Mouse (Mus musculus) lung, embryonic 15.5 days (tissue): ENCODE data around the gene Mlycd. TPM values are rescaled to one million over a fixed set of nuclear protein-coding genes. Genes with fewer than 3 reads are reported as not detected.
"Not testable (repeated sequence)": the region's sequence is repeated elsewhere in the genome, so short reads cannot be mapped to it uniquely, and the experiment has no call there.

Experiments
- ATAC-seq: fragments of 200-750 bp; cut with Nextera tagmentation; 2 replicates; pipeline ENCODE4 v1.8.0; 2017; ENCODE audit warnings: moderate number of reproducible peaks, borderline replicate concordance; ENCODE audit not compliant: low FRiP score, low TSS enrichment; ENCODE audit errors: extremely low read depth
- H3K27ac ChIP-seq: fragments of 300-500 bp; sonication (generic); 2 replicates; pipeline ENCODE4 v1.5.1; 2015; ENCODE audit warnings: moderate library complexity, mild to moderate bottlenecking, inconsistent platforms
- H3K27me3 ChIP-seq: fragments of 300-500 bp; sonication (generic); 2 replicates; pipeline ENCODE4 v1.6.1; 2015; ENCODE audit warnings: inconsistent platforms
- H3K36me3 ChIP-seq: fragments of 300-500 bp; sonication (generic); 2 replicates; pipeline ENCODE4 v1.6.1; 2015; ENCODE audit warnings: inconsistent platforms
- H3K4me1 ChIP-seq: fragments of 300-500 bp; sonication (generic); 2 replicates; pipeline ENCODE4 v1.6.1; 2015; ENCODE audit warnings: inconsistent platforms
- H3K4me2 ChIP-seq: fragments of 300-500 bp; sonication (generic); 2 replicates; pipeline ENCODE4 v1.6.1; 2015; ENCODE audit warnings: inconsistent platforms, mild to moderate bottlenecking, moderate library complexity
- H3K4me3 ChIP-seq: fragments of 300-500 bp; sonication (generic); 2 replicates; pipeline ENCODE4 v1.5.1; 2015; ENCODE audit warnings: mild to moderate bottlenecking, inconsistent platforms
- H3K9ac ChIP-seq: fragments of 300-500 bp; sonication (generic); 2 replicates; pipeline ENCODE4 v1.6.1; 2015; ENCODE audit warnings: inconsistent platforms
- H3K9me3 ChIP-seq: fragments of 300-500 bp; sonication (generic); 2 replicates; pipeline ENCODE4 v1.6.1; 2016; ENCODE audit warnings: inconsistent platforms
- WGBS: fragments of 180-500 bp; shearing (Covaris S2); methylation state at CpG from one replicate; pipeline ENCODE4 v1.1.7; 2015; 5-methylcytosine and 5-hydroxymethylcytosine counted together
- polyA plus RNA-seq: library from polyadenylated mRNA; unstranded; fragments of >200 nt; fragmentation: Nextera tagmentation; extraction: Ambion mirVana; gene quantifications from 2 replicates; pipeline ENCODE4 v1.2.1, GENCODE M21; 2015

The Mlycd gene
- 14.8 and 15.8 TPM in 2 replicates for polyA plus RNA-seq

DNA sequence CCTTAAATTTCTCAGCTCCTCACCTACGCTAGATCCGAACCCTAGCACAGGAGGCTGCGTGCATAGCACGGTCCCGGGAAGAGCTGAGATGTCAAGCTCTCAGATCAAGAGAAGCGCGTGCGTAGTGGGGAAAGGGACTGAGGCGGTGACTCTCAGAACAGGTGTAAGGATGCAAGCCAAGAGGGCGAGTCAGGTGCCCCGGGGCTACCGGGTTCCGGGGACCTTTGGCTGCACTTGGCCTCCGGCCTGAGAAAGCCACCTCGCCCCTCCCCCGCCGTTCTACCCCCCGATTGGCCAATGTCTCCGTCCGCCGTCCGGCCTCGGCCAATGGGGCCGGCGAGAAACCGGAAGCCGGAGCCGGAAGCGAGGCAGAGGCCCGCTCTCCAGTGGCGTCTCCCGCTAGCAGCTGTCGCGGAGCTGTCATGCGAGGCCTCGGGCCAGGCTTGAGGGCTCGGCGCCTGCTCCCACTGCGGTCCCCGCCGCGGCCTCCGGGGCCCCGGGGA is at the start of gene Mlycd:
Gene Mlycd (plus strand): TSS at position 355 of the 503 bp plus-strand sequence.
- 2% methylated on average over 44 of the region's 44 CpGs for WGBS
- H3K27me3 ChIP-seq = no peaks in the 10 kb centered on the region
- H3K27ac ChIP-seq = peak within 1 kb of the TSS; percentile 86
- peak within 1 kb of the TSS; percentile 99 for H3K4me2 ChIP-seq
- peak within 1 kb of the TSS; percentile 85 for H3K9ac ChIP-seq
- peak; percentile 93 for ATAC-seq
- H3K9me3 ChIP-seq = no peaks in the 10 kb centered on the region
- H3K36me3 ChIP-seq = no peaks in the 10 kb centered on the region
- H3K4me3 ChIP-seq = peak within 1 kb of the TSS; percentile 89
- H3K4me1 ChIP-seq = peaks cover 11% of the 10 kb centered on the region

DNA sequence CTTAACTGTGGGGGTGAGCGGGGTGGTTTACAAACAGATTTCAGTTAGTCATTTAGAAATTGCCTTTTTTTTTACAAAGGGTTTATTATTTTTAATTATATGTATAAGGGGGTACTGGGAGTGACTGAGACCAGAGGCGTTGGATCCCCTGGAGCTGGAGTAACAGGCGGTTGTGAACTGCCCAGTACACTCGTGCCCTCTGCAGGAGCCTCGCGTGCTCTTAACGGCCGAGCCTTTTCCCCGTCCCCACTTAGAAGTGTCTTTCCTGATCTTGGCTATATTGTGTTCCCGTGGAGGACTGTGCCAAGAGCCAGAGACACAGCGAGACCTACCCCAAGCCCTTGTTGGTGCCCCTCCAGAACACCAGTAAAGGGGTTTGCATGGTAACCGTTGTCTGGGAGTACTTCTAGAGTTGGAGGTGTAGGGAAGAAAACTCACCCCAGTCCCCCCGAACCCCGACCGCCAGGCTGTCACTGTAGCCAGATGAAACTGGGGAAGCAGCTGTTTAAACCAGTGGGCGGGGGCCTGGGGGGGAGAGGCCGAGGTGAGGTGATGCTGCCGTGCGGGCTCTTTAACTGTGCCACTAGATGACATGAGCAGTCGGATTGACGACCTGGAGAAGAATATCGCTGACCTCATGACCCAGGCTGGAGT is 49.5 kb upstream of the Mlycd start:
- Histone ChIP-seq H3K4me3 (peak overlapping the region; percentile 96), H3K36me3 (peaks cover 34% of the 10 kb centered on the region), H3K4me2 (peak overlapping the region; percentile 63), H3K9me3 (no peaks in the 10 kb centered on the region), H3K9ac (peak overlapping the region; percentile 96), H3K27me3 (no peaks in the 10 kb centered on the region), H3K27ac (no peak overlapping the region), H3K4me1 (peaks cover 12% of the 10 kb centered on the region)
- 44% methylated on average over 22 of the region's 22 CpGs for WGBS
- ATAC-seq = no peak

DNA sequence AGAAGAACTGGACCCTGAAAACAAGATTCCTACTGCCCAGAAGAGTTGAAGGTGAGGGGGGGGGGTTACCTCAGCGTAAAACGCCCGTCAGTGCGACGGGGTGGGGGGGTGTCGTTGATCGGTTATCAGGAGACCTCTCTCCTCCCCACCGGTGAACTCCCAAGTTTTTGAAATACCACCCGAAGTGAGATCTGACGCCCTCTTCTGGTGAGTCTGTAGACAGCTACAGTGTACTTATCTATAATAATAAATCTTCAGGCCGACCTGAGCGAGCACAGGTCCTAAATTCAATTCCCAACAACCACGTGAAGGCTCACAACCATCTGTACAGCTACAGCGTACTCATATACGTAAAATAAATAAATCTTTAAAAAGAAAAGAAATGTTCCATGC is 49.0 kb upstream of the Mlycd start:
- Histone ChIP-seq H3K9me3 (no peaks in the 10 kb centered on the region), H3K4me2 (peak overlapping the region; percentile 63), H3K27me3 (no peaks in the 10 kb centered on the region), H3K4me3 (peak overlapping the region; percentile 96; the same call in 1 of the 2 replicates), H3K27ac (no peak overlapping the region), H3K9ac (no peak overlapping the region), H3K4me1 (peaks cover 12% of the 10 kb centered on the region), H3K36me3 (peaks cover 38% of the 10 kb centered on the region)
- WGBS = 82% methylated on average over 15 of the region's 15 CpGs
- ATAC-seq = no peak

DNA sequence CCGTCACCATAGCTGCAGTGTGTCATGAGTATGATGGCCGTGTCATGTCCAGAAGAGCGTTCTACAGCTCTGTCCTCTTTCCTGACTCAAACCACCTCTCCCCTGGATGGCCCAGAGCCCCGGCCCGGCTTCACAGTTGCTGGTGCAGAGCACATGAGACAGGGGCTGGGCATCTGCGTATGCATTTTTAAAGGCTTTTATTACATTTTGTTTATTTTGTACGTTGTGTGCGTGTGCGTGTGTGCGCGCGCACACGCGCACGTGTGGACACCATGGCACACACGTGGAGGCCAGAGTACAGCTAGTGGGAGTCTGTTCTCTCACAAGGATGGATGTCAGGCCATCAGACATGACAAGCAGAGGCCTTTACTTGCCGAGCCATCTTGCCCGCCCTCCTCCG is 43.0 kb upstream of the Mlycd start:
- ATAC-seq = no peak
- no peaks in the 10 kb centered on the region for H3K27me3 ChIP-seq
- WGBS = 92% methylated on average over 19 of the region's 19 CpGs
- H3K9ac ChIP-seq = no peak overlapping the region
- H3K4me1 ChIP-seq = no peaks in the 10 kb centered on the region
- H3K27ac ChIP-seq = no peak overlapping the region
- no peak overlapping the region for H3K4me2 ChIP-seq
- H3K36me3 ChIP-seq = peaks cover 37% of the 10 kb centered on the region
- H3K9me3 ChIP-seq = no peaks in the 10 kb centered on the region
- H3K4me3 ChIP-seq = no peak overlapping the region

DNA sequence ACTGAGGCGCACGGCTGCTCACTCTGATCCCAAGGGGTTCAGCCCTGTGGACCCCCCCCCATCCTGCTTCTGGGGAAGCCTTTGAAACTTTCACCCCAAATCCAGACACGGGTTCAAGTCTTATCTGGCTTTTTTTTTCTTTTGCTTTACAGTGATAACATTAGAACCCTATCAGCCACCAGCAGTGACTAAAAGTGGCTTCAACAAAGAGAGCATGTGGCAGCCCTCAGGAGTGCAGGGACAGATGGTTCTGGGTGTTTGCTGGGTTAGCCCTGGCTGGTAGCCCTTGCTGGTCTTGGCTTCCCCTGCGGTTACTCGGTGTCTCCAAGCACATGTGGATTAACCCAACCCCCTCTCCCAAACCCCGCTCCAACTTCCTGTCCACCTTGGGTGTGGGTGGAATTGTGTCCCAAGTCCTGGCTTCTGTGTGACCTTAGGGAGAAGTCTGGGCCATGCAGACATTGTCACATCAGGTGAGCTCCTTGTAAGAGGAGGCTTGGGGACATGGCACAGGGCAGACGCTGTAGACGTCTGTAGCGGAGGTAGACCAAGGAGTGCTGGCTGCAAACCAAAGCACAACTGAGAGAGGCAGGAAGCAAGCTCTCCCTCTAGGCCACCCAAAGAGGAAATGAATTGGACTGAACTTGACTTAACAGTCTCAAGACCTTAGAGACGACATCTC is 41.6 kb upstream of the Mlycd start:
- Histone ChIP-seq H3K9me3 (no peaks in the 10 kb centered on the region), H3K36me3 (peaks cover 22% of the 10 kb centered on the region), H3K27ac (no peak overlapping the region), H3K9ac (no peak overlapping the region), H3K4me3 (no peak overlapping the region), H3K27me3 (no peaks in the 10 kb centered on the region), H3K4me2 (no peak overlapping the region), H3K4me1 (no peaks in the 10 kb centered on the region)
- WGBS = 74% methylated on average over 10 of the region's 10 CpGs
- no peak for ATAC-seq

DNA sequence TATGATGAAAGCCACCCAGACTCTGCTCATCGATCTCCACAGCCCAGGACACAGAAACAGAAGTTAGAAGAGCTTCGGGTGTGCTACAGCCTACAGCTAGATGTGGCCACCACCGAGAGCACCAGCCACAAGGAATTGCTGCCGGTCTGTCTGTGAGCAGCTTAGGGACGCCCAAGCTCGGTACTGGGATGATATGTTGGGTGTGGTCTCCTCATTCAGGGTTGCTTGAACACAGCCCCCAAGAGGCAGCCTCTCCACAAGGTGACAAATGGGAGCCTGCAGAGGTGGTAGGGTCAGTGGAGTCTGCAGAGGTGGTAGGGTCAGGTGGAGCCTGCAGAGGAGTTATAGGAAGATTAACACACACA is 41.0 kb upstream of the Mlycd start:
- H3K4me3 ChIP-seq = no peak overlapping the region
- H3K4me1 ChIP-seq = no peaks in the 10 kb centered on the region
- peaks cover 18% of the 10 kb centered on the region for H3K36me3 ChIP-seq
- no peaks in the 10 kb centered on the region for H3K27me3 ChIP-seq
- no peak overlapping the region for H3K9ac ChIP-seq
- ATAC-seq = no peak
- WGBS = 74% methylated on average over 6 of the region's 6 CpGs
- no peaks in the 10 kb centered on the region for H3K9me3 ChIP-seq
- no peak overlapping the region for H3K4me2 ChIP-seq
- H3K27ac ChIP-seq = no peak overlapping the region

DNA sequence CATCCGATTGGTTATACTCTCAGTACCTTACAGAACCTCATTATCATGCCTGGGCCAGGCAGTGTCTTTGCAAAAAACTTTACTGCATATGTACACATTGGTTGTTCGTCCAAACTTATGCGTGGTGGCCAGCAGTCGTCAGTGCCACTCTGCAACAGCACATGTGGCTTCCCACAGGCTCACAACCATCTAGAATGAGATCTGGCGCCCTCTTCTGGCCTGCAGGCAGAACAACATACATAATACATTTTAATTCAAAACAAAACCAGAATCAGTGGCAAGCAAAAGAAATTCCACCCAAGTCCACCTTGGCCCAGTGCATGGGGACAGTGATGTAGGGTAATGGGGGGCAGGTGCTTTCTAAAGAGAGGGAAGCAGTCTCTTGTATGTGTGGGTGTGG is 38.0 kb upstream of the Mlycd start:
- WGBS = 63% methylated on average over 5 of the region's 5 CpGs
- H3K4me2 ChIP-seq, ATAC-seq: not testable (repeated sequence)

DNA sequence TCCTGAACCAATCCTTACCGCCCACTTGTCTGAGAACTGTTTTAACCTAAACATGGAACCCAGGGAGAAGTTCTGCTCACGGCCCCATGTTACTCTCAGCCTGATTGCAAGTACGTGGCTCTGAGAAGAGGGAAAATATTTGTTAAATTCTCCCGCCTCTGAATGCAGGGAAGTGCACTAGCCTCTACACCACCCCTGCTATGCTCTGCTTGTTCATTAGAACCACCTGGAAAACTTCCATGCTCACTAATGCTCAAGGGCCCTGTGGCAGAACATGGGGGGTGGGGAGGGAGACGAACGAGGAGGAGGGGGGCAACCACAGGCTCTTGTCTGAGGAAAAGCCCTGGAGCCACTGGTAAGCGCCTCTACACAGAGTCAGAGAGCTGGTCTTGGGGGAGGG is 36.5 kb upstream of the Mlycd start:
- no peak overlapping the region for H3K9ac ChIP-seq
- no peak overlapping the region for H3K4me3 ChIP-seq
- no peaks in the 10 kb centered on the region for H3K36me3 ChIP-seq
- H3K27me3 ChIP-seq = no peaks in the 10 kb centered on the region
- H3K4me2 ChIP-seq = no peak overlapping the region
- no peaks in the 10 kb centered on the region for H3K9me3 ChIP-seq
- no peak overlapping the region for H3K27ac ChIP-seq
- no peak for ATAC-seq
- H3K4me1 ChIP-seq = no peaks in the 10 kb centered on the region
- WGBS = 60% methylated on average over 7 of the region's 7 CpGs

More for the DNA sequence above, 38.0 kb upstream of the Mlycd start:
- not testable (repeated sequence) for H3K27me3 ChIP-seq, H3K4me1 ChIP-seq, H3K36me3 ChIP-seq, H3K4me3 ChIP-seq, H3K9me3 ChIP-seq, H3K27ac ChIP-seq, H3K9ac ChIP-seq

DNA sequence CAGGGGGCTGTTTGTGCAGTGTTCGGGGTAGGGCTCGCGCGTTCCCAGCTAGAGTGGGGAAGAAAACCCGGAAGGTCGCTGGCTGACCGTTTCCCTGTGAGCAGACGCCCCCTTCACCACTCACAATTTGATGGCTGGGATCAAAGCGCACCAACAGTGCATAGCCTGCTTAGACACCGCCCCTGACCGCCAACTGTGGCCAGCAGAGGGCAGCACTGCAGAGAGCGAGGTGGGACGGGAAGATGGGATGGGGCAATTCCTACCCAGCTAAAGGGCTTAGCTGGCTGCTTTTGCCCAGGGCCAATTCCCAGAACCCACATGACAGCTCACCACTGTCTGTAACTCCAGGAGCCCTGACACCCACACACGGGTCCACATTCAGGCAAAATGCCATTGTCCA is 35.8 kb upstream of the Mlycd start:
- 37% methylated on average over 14 of the region's 14 CpGs for WGBS
- no peaks in the 10 kb centered on the region for H3K4me1 ChIP-seq
- no peaks in the 10 kb centered on the region for H3K36me3 ChIP-seq
- ATAC-seq = peak; percentile 36; the same call in 1 of the 2 replicates
- H3K9me3 ChIP-seq = no peaks in the 10 kb centered on the region
- no peak overlapping the region for H3K27ac ChIP-seq
- no peak overlapping the region for H3K9ac ChIP-seq
- H3K27me3 ChIP-seq = no peaks in the 10 kb centered on the region
- no peak overlapping the region for H3K4me3 ChIP-seq
- no peak overlapping the region for H3K4me2 ChIP-seq

DNA sequence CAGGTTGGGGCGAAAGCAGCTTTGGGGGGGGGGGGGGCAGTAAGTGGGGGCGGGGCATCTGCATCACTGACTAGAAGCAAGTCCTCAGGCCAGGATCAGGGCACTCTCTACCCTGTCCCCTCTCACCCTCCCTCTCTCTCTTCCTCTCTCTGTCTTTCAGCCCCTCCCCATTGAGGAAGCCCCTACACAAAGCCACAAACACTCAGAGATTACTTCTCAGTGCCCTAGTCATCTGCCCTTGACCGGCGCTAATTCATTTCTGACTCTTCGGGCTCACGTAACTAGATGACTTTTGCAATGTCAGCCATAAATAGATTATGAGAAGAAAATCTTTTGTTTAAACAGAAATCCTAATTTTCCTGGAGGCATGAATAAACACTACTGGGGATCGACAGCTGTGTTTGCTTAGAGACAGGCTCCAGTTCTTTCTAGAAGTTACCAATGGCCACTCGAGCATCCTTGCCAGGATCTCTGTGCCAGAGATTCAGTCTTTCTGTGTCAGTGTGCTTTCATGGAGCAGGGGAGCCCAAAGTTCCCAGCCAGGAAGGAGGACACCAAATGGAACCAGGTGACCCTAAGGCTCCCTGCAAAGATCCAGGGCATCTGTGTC is 33.9 kb upstream of the Mlycd start:
- no peaks in the 10 kb centered on the region for H3K27me3 ChIP-seq
- no peak overlapping the region for H3K4me2 ChIP-seq
- no peaks in the 10 kb centered on the region for H3K4me1 ChIP-seq
- peak; percentile 46; the same call in 1 of the 2 replicates for ATAC-seq
- 23% methylated on average over 8 of the region's 8 CpGs for WGBS
- no peak overlapping the region for H3K4me3 ChIP-seq
- no peaks in the 10 kb centered on the region for H3K9me3 ChIP-seq
- H3K9ac ChIP-seq = no peak overlapping the region
- H3K36me3 ChIP-seq = no peaks in the 10 kb centered on the region
- no peak overlapping the region for H3K27ac ChIP-seq

DNA sequence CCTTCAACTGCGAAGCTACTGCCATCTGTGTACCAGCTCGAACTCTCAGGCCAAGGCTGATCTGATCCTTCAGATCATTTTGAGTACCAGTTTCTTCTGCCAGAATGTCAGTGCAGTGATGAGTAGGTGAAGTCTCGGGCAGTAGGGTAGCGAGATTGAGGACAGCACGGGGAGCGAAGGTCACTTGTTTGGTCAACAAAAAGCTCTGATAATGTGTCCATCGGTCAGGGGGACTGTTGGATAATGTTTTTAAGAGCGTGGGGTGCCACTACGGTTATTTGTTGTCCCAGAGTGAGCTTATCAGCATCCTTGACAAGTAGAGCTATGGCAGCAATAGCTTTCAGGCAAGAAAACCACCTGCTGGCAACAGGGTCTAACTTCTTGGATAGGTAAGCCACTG is 20.0 kb upstream of the Mlycd start:
- not testable (repeated sequence) for H3K27ac ChIP-seq, H3K27me3 ChIP-seq, H3K4me3 ChIP-seq, ATAC-seq, H3K4me1 ChIP-seq, H3K9ac ChIP-seq, H3K4me2 ChIP-seq, H3K36me3 ChIP-seq, H3K9me3 ChIP-seq
- 63% methylated on average over 9 of the region's 9 CpGs for WGBS

DNA sequence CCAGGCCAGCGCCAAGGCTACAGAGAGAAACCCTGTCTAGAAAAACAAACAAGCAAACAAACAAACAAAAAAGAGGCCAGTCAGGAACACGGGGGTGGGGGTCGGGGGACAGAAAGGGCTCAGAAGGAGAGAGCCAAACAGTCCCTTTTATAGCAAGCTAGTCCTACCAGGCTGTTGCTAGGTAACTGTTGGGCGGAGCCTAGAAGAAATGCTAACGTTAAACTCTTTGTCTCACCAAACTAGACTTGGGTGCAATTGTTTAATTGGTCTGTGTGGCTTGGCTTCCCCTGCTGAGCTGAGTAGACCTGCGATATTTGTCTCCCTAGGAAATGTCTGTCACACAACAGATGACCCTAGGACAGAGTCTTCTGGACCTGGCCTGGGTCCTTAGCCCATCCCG is 16.2 kb upstream of the Mlycd start:
- no peak overlapping the region for H3K27ac ChIP-seq
- no peaks in the 10 kb centered on the region for H3K9me3 ChIP-seq
- no peak overlapping the region for H3K4me2 ChIP-seq
- H3K36me3 ChIP-seq = no peaks in the 10 kb centered on the region
- H3K4me1 ChIP-seq = no peaks in the 10 kb centered on the region
- ATAC-seq = no peak
- H3K27me3 ChIP-seq = no peaks in the 10 kb centered on the region
- 72% methylated on average over 7 of the region's 7 CpGs for WGBS
- no peak overlapping the region for H3K4me3 ChIP-seq
- H3K9ac ChIP-seq = no peak overlapping the region
